Mouse (Mus musculus) E14TG2a.4 (cell line): ENCODE data around the gene Olfr1440.

Source experiments
- CTCF ChIP-seq: conservative IDR thresholded peaks from 2 replicates; pipeline ENCODE4 v1.5.1; 2014; ENCODE audit warnings: low read length
- POU5F1 ChIP-seq: IDR thresholded peaks from 2 replicates; pipeline ENCODE4 v1.6.1; 2014; ENCODE audit warnings: low read length, borderline replicate concordance

DNA sequence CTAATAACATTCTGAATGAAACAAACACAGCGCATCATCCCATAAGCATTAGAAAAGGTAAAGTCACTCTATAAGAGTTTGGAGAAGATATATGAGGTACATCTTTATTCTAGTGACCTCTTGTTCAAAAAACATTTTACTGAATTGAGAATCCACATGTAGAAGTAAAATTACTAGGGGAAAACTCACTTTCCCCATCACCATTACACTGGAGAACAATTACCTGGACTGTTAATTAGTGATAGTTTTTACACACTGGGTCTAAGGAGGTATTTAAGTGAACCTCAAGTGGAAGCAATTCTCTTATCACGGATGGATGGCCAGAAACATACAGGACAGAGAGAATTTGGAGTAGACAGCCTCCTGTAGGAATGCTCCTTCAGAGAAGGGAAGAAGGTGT, at the start of gene Olfr1440:
- TF ChIP-seq CTCF: no peak
- no peak for TF ChIP-seq POU5F1
